Mouse (Mus musculus): ENCODE results near the gene Chrd.

The Chrd gene

GRCm38 (mm10) chr16:20732925-20733730 is at the start of gene Chrd:
Chrd (plus strand) TSS chr16:20733127.
- DNase-seq (ENCODE audit: low spot score) = peak; percentile 65

DNA sequence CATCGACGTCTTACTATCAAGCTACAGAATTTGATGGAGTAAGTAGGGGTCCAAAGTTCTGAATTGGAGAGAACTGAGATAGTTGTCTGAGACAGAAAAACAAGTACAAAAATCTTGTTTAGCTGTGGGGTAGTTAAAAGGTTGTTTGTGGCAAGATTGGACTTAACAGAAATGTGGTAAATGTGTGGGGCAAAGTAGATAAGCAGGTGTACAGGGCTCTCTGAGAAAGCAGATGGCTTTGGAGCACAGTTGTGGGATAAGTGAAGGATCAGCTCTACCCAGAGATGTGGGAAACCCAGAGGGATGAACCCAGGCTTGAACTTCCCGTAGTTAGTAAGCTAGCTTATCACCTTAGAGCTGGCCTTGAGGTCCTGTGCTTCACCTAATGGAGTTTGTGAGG is 42.2 kb upstream of the Chrd start:
- DNase-seq (ENCODE audit: low spot score) = no peak

GRCm38 (mm10) chr16:20691617-20692016 is 41.3 kb upstream of the Chrd start:
- no peak for DNase-seq (ENCODE audit: low spot score)

- DNase-seq (ENCODE audit: low spot score) = no peak
Observed at GRCm38 (mm10) chr16:20692241-20692965, 40.5 kb upstream of the Chrd start.

GRCm38 (mm10) chr16:20693111-20693701 is 39.7 kb upstream of the Chrd start, which contains the start of gene Fam131a:
Fam131a (plus strand) TSS chr16:20693241.
- DNase-seq (ENCODE audit: low spot score) = peak; percentile 86

GRCm38 (mm10) chr16:20694781-20695180 is 38.1 kb upstream of the Chrd start:
- DNase-seq (ENCODE audit: low spot score) = no peak

- DNase-seq (ENCODE audit: low spot score) = peak; percentile 83
Observed at GRCm38 (mm10) chr16:20695622-20696323, 37.2 kb upstream of the Chrd start.

DNA sequence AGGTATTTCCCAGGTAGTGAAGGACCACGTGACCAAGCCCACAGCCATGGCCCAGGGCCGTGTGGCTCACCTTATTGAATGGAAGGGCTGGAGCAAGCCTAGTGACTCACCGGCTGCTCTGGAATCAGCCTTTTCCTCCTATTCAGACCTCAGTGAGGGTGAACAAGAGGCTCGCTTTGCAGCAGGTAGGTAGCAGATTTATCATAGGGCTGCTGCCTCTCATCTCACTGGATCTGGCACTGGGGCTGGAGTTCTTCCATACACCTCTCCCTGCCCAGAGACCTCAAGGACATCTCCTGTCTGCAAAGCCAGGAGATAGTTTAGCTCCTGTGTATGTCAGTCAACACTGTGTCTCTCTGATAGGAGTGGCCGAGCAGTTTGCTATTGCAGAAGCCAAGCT is 33.7 kb upstream of the Chrd start:
- DNase-seq (ENCODE audit: low spot score) = no peak

DNA sequence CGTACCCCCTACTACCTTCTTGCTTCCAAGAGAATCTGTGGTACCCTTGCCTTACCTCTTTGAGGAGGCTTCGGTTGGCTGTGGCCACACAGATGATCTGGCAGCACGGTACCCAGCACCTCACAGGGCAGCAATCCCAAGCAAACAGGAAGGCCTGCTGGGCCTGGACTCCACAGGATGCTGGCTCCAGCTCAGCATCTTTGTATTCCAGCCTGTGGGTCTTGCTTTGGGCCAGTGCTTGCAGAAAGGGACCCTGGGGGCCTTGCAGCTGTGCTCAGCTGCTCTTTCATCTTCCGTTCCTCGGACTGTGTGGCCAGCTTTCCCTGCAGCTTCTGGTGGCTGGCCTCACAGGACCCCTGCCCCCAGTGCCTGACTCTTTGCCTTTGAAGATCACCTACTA is 32.9 kb upstream of the Chrd start:
- DNase-seq (ENCODE audit: low spot score) = no peak

DNA sequence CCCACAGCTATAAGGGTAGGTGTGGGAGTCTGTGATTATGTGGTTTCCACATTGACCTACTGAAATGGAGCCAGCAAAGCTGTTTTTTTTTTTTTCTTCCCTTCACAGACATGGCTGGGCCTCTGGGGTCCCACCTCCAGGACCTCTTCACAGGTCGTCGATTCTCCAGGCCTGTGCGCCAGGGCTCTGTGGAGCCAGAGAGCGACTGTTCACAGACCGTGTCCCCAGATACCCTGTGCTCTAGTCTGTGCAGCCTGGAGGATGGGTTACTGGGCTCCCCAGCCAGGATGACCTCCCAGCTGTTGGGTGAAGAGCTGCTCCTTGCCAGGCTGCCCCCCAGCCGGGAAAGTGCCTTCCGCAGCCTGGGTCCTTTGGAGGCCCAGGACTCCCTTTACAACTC is 31.6 kb upstream of the Chrd start:
- no peak for DNase-seq (ENCODE audit: low spot score)

GRCm38 (mm10) chr16:20701729-20702521 is 31.0 kb upstream of the Chrd start:
- DNase-seq (ENCODE audit: low spot score) = no peak

DNA sequence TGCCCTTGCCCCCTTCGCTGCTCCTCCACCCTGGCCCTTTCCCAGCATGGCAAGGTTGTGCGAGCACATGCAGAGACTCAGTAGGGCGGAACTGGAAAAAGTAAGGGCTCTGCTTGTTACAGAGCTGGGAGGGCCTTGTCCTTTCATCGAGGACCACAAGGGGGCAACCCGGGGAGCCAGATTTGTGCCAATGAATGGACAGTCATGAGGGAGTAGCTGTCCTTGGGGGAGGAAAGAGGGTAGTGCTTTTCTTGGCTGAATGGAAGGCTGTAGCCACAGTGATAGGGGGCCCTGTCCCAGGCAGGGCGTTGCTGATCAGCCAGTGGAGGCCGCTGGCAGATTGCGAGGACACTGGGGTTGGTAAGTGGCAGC is 30.4 kb upstream of the Chrd start:
- DNase-seq (ENCODE audit: low spot score) = peak; percentile 85

GRCm38 (mm10) chr16:20703071-20703470 is 29.9 kb upstream of the Chrd start:
- no peak for DNase-seq (ENCODE audit: low spot score)

GRCm38 (mm10) chr16:20703699-20704400 is 29.1 kb upstream of the Chrd start:
- DNase-seq (ENCODE audit: low spot score) = no peak

- no peak for DNase-seq (ENCODE audit: low spot score)
Observed at GRCm38 (mm10) chr16:20705786-20706185, 27.1 kb upstream of the Chrd start.

- DNase-seq (ENCODE audit: low spot score) = peak; percentile 62
Observed at GRCm38 (mm10) chr16:20706407-20707055, 26.4 kb upstream of the Chrd start.

DNA sequence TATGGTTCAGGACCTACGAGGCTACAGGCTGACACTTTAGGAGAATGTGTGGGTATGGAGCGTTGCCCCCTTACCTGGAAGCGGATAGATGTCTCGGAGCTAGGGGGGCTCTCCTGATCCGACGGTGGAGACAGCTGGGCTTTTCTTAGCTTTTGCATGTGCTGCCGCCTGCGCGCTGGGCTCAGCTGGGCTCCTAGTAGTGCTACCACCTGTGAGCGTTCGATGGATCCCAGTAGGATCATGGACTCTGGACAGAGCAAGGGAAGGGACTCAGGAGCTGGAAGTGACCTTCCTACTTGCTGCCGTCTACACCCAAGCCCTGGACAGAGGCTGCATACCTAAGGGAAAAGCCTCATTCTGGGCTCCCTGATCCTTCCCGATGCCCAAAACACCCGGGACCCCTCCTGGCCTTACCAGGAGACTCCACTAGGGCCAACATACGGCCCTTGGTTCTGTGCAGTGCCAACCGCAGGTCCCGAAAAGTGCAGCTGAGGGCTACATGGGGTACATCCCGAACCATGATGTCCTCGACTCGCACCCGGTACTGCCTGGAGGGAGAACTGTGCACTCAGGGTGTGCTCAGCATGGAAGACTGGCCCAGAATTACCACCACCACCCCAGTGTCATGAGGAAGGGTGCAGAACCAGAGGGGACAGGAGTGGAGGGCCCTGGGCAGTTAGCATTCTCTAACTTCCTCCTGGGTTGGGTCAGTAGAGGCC is 24.5 kb upstream of the Chrd start:
- no peak for DNase-seq (ENCODE audit: low spot score)

- no peak for DNase-seq (ENCODE audit: low spot score)
Observed at GRCm38 (mm10) chr16:20708939-20709734, 23.8 kb upstream of the Chrd start.

GRCm38 (mm10) chr16:20710370-20710769 is 22.6 kb upstream of the Chrd start:
- DNase-seq (ENCODE audit: low spot score) = no peak
